Mouse (Mus musculus) E14TG2a.4 (cell line): ENCODE measurements at regions not wholly inside any gene's neighbourhood (a gene's known extent, or its start where the extent isn't known, plus 50 kb on each side); places are given as distances from the start of the nearest gene placed in this dataset.

ENCODE experiments used
- H3K27me3 ChIP-seq: 2 replicates; pipeline ENCODE4 v1.6.1; 2014; ENCODE audit warnings: low read length, control low read depth; ENCODE audit not compliant: insufficient read depth
- H3K36me3 ChIP-seq: 2 replicates; pipeline ENCODE4 v1.6.1; 2014; ENCODE audit warnings: low read length, control low read depth; ENCODE audit not compliant: insufficient read depth
- H3K4me1 ChIP-seq: replicated peaks from 2 replicates; pipeline ENCODE4 v1.6.1; 2014; ENCODE audit warnings: low read depth, low read length, control low read depth
- H3K4me3 ChIP-seq: replicated peaks from 2 replicates; pipeline ENCODE4 v1.5.1; 2014; ENCODE audit warnings: mild to moderate bottlenecking, low read length
- H3K9me3 ChIP-seq: 2 replicates; pipeline ENCODE4 v1.6.1; 2014; ENCODE audit warnings: low read length, control low read depth
- CTCF ChIP-seq: conservative IDR thresholded peaks from 2 replicates; pipeline ENCODE4 v1.5.1; 2014; ENCODE audit warnings: low read length
- NANOG ChIP-seq: IDR thresholded peaks from 2 replicates; pipeline ENCODE4 v1.6.1; 2014; ENCODE audit warnings: borderline replicate concordance, low read length, mixed read lengths
- POU5F1 ChIP-seq: IDR thresholded peaks from 2 replicates; pipeline ENCODE4 v1.6.1; 2014; ENCODE audit warnings: low read length, borderline replicate concordance

- no peaks in the 10 kb centered on the region for H3K4me1 ChIP-seq
- no peak overlapping the region for H3K4me3 ChIP-seq
- no peaks in the 10 kb centered on the region for H3K27me3 ChIP-seq
- H3K9me3 ChIP-seq = no peaks in the 10 kb centered on the region
- TF ChIP-seq NANOG (no peak), POU5F1 (no peak), CTCF (no peak)
- H3K36me3 ChIP-seq = no peaks in the 10 kb centered on the region
Observed at GRCm38 (mm10) chr5:69707099-69707498, 115.0 kb upstream of the Gnpda2 start.

- Histone ChIP-seq H3K4me3 (no peak overlapping the region), H3K27me3 (no peaks in the 10 kb centered on the region), H3K36me3 (no peaks in the 10 kb centered on the region), H3K4me1 (no peaks in the 10 kb centered on the region), H3K9me3 (no peaks in the 10 kb centered on the region)
- no peak for TF ChIP-seq POU5F1
Observed at GRCm38 (mm10) chr5:69705168-69705532, 113.0 kb upstream of the Gnpda2 start.

GRCm38 (mm10) chr5:69704261-69705167 lies 112.4 kb upstream of the Gnpda2 start:
- H3K4me3 ChIP-seq = no peak overlapping the region
- H3K9me3 ChIP-seq = no peaks in the 10 kb centered on the region
- H3K4me1 ChIP-seq = no peaks in the 10 kb centered on the region
- H3K36me3 ChIP-seq = no peaks in the 10 kb centered on the region
- H3K27me3 ChIP-seq = no peaks in the 10 kb centered on the region
- TF ChIP-seq CTCF (peak; percentile 27), POU5F1 (no peak), NANOG (no peak)

GRCm38 (mm10) chr5:69678770-69679169 lies 86.6 kb upstream of the Gnpda2 start:
- no peaks in the 10 kb centered on the region for H3K4me1 ChIP-seq
- peaks cover 19% of the 10 kb centered on the region for H3K9me3 ChIP-seq
- no peak for TF ChIP-seq CTCF
- no peak for TF ChIP-seq POU5F1
- TF ChIP-seq NANOG = no peak
- no peaks in the 10 kb centered on the region for H3K27me3 ChIP-seq
- H3K36me3 ChIP-seq = no peaks in the 10 kb centered on the region
- no peak overlapping the region for H3K4me3 ChIP-seq

- Histone ChIP-seq H3K4me1 (no peaks in the 10 kb centered on the region), H3K27me3 (no peaks in the 10 kb centered on the region), H3K9me3 (peaks cover 19% of the 10 kb centered on the region), H3K36me3 (no peaks in the 10 kb centered on the region), H3K4me3 (no peak overlapping the region)
- TF ChIP-seq NANOG (no peak), POU5F1 (no peak), CTCF (no peak)
Observed at GRCm38 (mm10) chr5:69678268-69678667, 86.1 kb upstream of the Gnpda2 start.

GRCm38 (mm10) chr5:69665555-69665954 lies 73.4 kb upstream of the Gnpda2 start:
- no peak for TF ChIP-seq POU5F1
- no peak for TF ChIP-seq CTCF
- TF ChIP-seq NANOG = no peak
- Histone ChIP-seq H3K4me1 (no peaks in the 10 kb centered on the region), H3K27me3 (no peaks in the 10 kb centered on the region), H3K36me3 (no peaks in the 10 kb centered on the region), H3K4me3 (no peak overlapping the region), H3K9me3 (no peaks in the 10 kb centered on the region)

GRCm38 (mm10) chr5:69663961-69664360 lies 71.8 kb upstream of the Gnpda2 start:
- Histone ChIP-seq H3K27me3 (no peaks in the 10 kb centered on the region), H3K9me3 (no peaks in the 10 kb centered on the region), H3K36me3 (no peaks in the 10 kb centered on the region), H3K4me1 (no peaks in the 10 kb centered on the region), H3K4me3 (no peak overlapping the region)
- TF ChIP-seq POU5F1 (no peak), NANOG (no peak), CTCF (no peak)
